Mouse (Mus musculus): Measurements from ENCODE around the gene Gm42906. TPM values are rescaled to one million over a fixed set of nuclear protein-coding genes. Genes with fewer than 3 reads are reported as not detected.

Gene Gm42906
- total and polyA plus RNA-seq, 3 experiments = not detected

DNA sequence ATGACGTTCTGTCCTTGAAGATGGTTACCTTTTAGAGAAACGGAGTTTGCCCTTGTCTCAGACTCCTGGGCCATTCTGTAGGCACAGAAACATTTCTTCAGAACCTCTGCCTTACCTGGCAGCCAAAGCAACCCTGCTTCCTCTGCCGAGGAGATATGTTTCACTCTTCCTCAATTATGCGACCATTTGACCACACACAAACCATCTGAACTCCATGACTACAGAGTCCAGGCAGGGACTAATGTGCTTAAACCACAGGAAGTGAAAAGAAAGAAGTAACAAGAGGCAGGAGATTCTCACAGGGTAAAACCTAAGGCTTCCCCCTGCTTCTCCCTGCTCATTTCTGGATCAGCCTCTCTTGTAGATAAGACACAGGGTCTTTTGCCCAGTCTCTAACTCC is 83.2 kb downstream of the Gm42906 start:
- H3K36me3 ChIP-seq (ENCODE audit: control insufficient read depth in 1 of 2, insufficient read depth in 2 of 2, low read length in 2 of 2) = no peaks in the 10 kb centered on the region
- DNase-seq (ENCODE audit: low read depth, low spot score) = no peak
- no peaks in the 10 kb centered on the region; a peak in 1 of 4 replicates for H3K27me3 ChIP-seq (ENCODE audit: control insufficient read depth in 1 of 2, insufficient read depth in 2 of 2, low read length in 2 of 2)
- H3K4me3 ChIP-seq (ENCODE audit: control insufficient read depth in 1 of 2, insufficient read depth in 1 of 2, low read depth in 2 of 2, low read length in 2 of 2) = no peak overlapping the region
- no peaks in the 10 kb centered on the region for H3K79me2 ChIP-seq (ENCODE audit: control insufficient read depth, insufficient read depth, low read length, poor library complexity)
- no peak for TF ChIP-seq CHD1 (IDR thresholded peaks at IDR 0.05; ENCODE audit: low read depth, low read length)
- no peak for TF ChIP-seq USF1 (IDR thresholded peaks at IDR 0.05; ENCODE audit: low read depth, low read length)
- TF ChIP-seq UBTF (IDR thresholded peaks at IDR 0.05; ENCODE audit: borderline replicate concordance, insufficient read depth, low read depth, low read length) = no peak
- no peak for TF ChIP-seq KAT2A (conservative IDR thresholded peaks at IDR 0.05; ENCODE audit: low read depth, low read length)
- TF ChIP-seq NELFE (IDR thresholded peaks at IDR 0.05; ENCODE audit: low read depth, low read length) = no peak
- no peak overlapping the region for H3K9ac ChIP-seq (ENCODE audit: control insufficient read depth, low read depth, low read length, poor library complexity, severe bottlenecking)
- H3K4me1 ChIP-seq (ENCODE audit: control insufficient read depth in 1 of 2, insufficient read depth in 2 of 2, low read length in 2 of 2) = no peaks in the 10 kb centered on the region
- H3K27ac ChIP-seq (ENCODE audit: control insufficient read depth, low read depth, low read length) = no peak overlapping the region
- H3K9me3 ChIP-seq (replicated peaks; ENCODE audit: insufficient read depth, low read length) = no peaks in the 10 kb centered on the region

DNA sequence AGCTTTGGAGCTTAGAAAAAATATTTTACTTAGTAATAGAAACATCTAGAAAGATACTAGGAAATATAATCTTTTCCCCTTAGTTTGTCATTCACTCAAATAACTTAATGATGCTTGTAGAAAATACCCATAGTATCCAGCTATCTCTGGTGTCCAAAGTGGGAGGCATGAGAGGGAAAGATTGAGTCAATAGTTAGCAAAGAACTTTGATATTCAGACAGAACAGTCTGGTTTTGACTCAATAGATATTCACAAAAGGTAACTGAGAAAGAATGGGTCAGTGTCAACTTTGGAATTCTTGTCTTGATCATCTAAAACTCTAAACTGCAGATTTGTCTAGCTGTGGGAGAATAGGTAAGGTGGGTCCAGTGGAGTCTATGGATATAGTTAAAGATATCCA is 94.3 kb downstream of the Gm42906 start:
- DNase-seq (ENCODE audit: low read depth, low spot score) = no peak
- Histone ChIP-seq H3K4me1 (ENCODE audit: control insufficient read depth in 1 of 2, insufficient read depth in 2 of 2, low read length in 2 of 2) (no peaks in the 10 kb centered on the region), H3K27ac (ENCODE audit: control insufficient read depth, low read depth, low read length) (no peak overlapping the region), H3K4me3 (ENCODE audit: control insufficient read depth in 1 of 2, insufficient read depth in 1 of 2, low read depth in 2 of 2, low read length in 2 of 2) (no peak overlapping the region), H3K9ac (ENCODE audit: control insufficient read depth, low read depth, low read length, poor library complexity, severe bottlenecking) (no peak overlapping the region), H3K27me3 (ENCODE audit: control insufficient read depth in 1 of 2, insufficient read depth in 2 of 2, low read length in 2 of 2) (no peaks in the 10 kb centered on the region), H3K9me3 (replicated peaks; ENCODE audit: insufficient read depth, low read length) (no peaks in the 10 kb centered on the region), H3K36me3 (ENCODE audit: control insufficient read depth in 1 of 2, insufficient read depth in 2 of 2, low read length in 2 of 2) (no peaks in the 10 kb centered on the region), H3K79me2 (ENCODE audit: control insufficient read depth, insufficient read depth, low read length, poor library complexity) (no peaks in the 10 kb centered on the region)
- TF ChIP-seq USF1 (IDR thresholded peaks at IDR 0.05; ENCODE audit: low read depth, low read length) = no peak
- TF ChIP-seq POLR2AphosphoS2 (IDR thresholded peaks at IDR 0.05; ENCODE audit: low read length) = no peak
- no peak for TF ChIP-seq MAFK (IDR thresholded peaks at IDR 0.05; ENCODE audit: borderline replicate concordance, low read depth, low read length)
- no peak for TF ChIP-seq RCOR1 (IDR thresholded peaks at IDR 0.05; ENCODE audit: low read depth, low read length)
- TF ChIP-seq ZKSCAN1 (IDR thresholded peaks at IDR 0.05; ENCODE audit: low read depth, low read length) = no peak
- no peak for TF ChIP-seq MXI1 (IDR thresholded peaks at IDR 0.05; ENCODE audit: low read depth, low read length)
- no peak for TF ChIP-seq NELFE (IDR thresholded peaks at IDR 0.05; ENCODE audit: low read depth, low read length)
- no peak for TF ChIP-seq MYB (IDR thresholded peaks at IDR 0.05; ENCODE audit: low read depth, low read length)
- no peak for TF ChIP-seq SMC3 (IDR thresholded peaks at IDR 0.05; ENCODE audit: low read depth, low read length)
- TF ChIP-seq MYC (IDR thresholded peaks at IDR 0.05; ENCODE audit: low read depth, low read length) = no peak
- no peak for TF ChIP-seq NRF1 (IDR thresholded peaks at IDR 0.05; ENCODE audit: insufficient read depth, low read depth, low read length, poor library complexity, severe bottlenecking)
- TF ChIP-seq MEF2A (IDR thresholded peaks at IDR 0.05; ENCODE audit: extremely low read depth, insufficient replicate concordance, low read depth, low read length, poor library complexity, severe bottlenecking) = no peak
- TF ChIP-seq SIN3A (IDR thresholded peaks at IDR 0.05; ENCODE audit: low read length) = no peak
- no peak for TF ChIP-seq CTCF (IDR thresholded peaks at IDR 0.05 in 2 of 3, conservative IDR thresholded peaks at IDR 0.05 in 1 of 3; ENCODE audit: control insufficient read depth in 1 of 3, insufficient read depth in 1 of 3, low read depth in 2 of 3, low read length in 3 of 3, poor library complexity in 1 of 3, severe bottlenecking in 1 of 3)
- no peak for TF ChIP-seq POLR2A (IDR thresholded peaks at IDR 0.05; ENCODE audit: control insufficient read depth in 1 of 2, insufficient read depth in 1 of 2, low read depth in 1 of 2, low read length in 2 of 2, poor library complexity in 1 of 2)
- no peak for TF ChIP-seq CHD2 (IDR thresholded peaks at IDR 0.05; ENCODE audit: low read length)
- no peak for TF ChIP-seq RAD21 (IDR thresholded peaks at IDR 0.05; ENCODE audit: low read depth, low read length)
- no peak for TF ChIP-seq ZMIZ1 (IDR thresholded peaks at IDR 0.05; ENCODE audit: low read depth, low read length)
- no peak for TF ChIP-seq EP300 (IDR thresholded peaks at IDR 0.05; ENCODE audit: low read depth in 1 of 2, low read length in 2 of 2)
- no peak for TF ChIP-seq POLR2AphosphoS5 (IDR thresholded peaks at IDR 0.05; ENCODE audit: borderline replicate concordance, low read depth, low read length)

Measured in MEL (cell line).